Mouse (Mus musculus) E14TG2a.4 (cell line): ENCODE measurements at regions not wholly inside any gene's neighbourhood (a gene's known extent, or its start where the extent isn't known, plus 50 kb on each side); places are given as distances from the start of the nearest gene placed in this dataset.

Experiments
- CTCF ChIP-seq: conservative IDR thresholded peaks from 2 replicates; pipeline ENCODE4 v1.5.1; 2014; ENCODE audit warnings: low read length
- NANOG ChIP-seq: IDR thresholded peaks from 2 replicates; pipeline ENCODE4 v1.6.1; 2014; ENCODE audit warnings: borderline replicate concordance, low read length, mixed read lengths

- TF ChIP-seq CTCF = no peak
- no peak for TF ChIP-seq NANOG
These were observed 780.6 kb upstream of the Car8 start for GRCm38 (mm10) chr4:9019241-9020110.
